Mouse (Mus musculus) heart, adult 2 months (tissue): ENCODE results near the gene Asah2. TPM values are rescaled to one million over a fixed set of nuclear protein-coding genes. Genes with fewer than 3 reads are reported as not detected.

Experiments used
- DNase-seq, 2 experiments: peaks; one replicate each; pipeline ENCODE4 v3.0.0; 2021
- H3K27ac ChIP-seq: fragments of 200-600 bp; 2 replicates; pipeline ENCODE4 v1.8.1; 2022
- H3K27me3 ChIP-seq: fragments of 200-500 bp; 2 replicates; pipeline ENCODE4 v1.6.1; 2012; ENCODE audit warnings: mild to moderate bottlenecking, low read length, inconsistent platforms, mixed read lengths; ENCODE audit not compliant: control insufficient read depth, insufficient read depth
- H3K36me3 ChIP-seq: fragments of 200-500 bp; 2 replicates; pipeline ENCODE4 v1.6.1; 2012; ENCODE audit warnings: low read length, inconsistent platforms; ENCODE audit not compliant: control insufficient read depth, insufficient read depth
- H3K4me1 ChIP-seq: fragments of 200-500 bp; 2 replicates; pipeline ENCODE4 v1.6.1; 2011; ENCODE audit warnings: low read length; ENCODE audit not compliant: control insufficient read depth, insufficient read depth
- H3K4me3 ChIP-seq: fragments of 200-600 bp; 2 replicates; pipeline ENCODE4 v1.8.1; 2022
- H3K79me2 ChIP-seq: fragments of 200-500 bp; replicated peaks from 2 replicates; pipeline ENCODE4 v1.6.1; 2012; ENCODE audit warnings: mild to moderate bottlenecking, inconsistent platforms, low read length, moderate library complexity, mixed read lengths; ENCODE audit not compliant: control insufficient read depth, insufficient read depth
- H3K9ac ChIP-seq: fragments of 200-500 bp; 2 replicates; pipeline ENCODE4 v1.6.1; 2012; ENCODE audit warnings: low read depth, mild to moderate bottlenecking, control low read depth, inconsistent platforms, low read length, mixed read lengths
- CTCF ChIP-seq: fragments of 200-600 bp; IDR thresholded peaks from 2 replicates; pipeline ENCODE4 v1.8.1; 2022; ENCODE audit warnings: antibody characterized with exemption, mild to moderate bottlenecking, moderate library complexity
- EP300 ChIP-seq: fragments of 200-500 bp; IDR thresholded peaks from 2 replicates; pipeline ENCODE4 v1.6.1; 2011; ENCODE audit warnings: low read depth, low read length, control low read depth; ENCODE audit not compliant: insufficient read depth
- POLR2A ChIP-seq: fragments of 200-500 bp; IDR thresholded peaks from 2 replicates; pipeline ENCODE4 v1.6.1; 2011; ENCODE audit warnings: mild to moderate bottlenecking, low read depth, low read length, control low read depth; ENCODE audit not compliant: insufficient read depth
- WGBS: fragments of 180-500 bp; shearing (Covaris S2); methylation state at CpG from one replicate; pipeline ENCODE4 v1.1.7; 2018; 5-methylcytosine and 5-hydroxymethylcytosine counted together
- intact Hi-C: fragments of 180-260 bp; cut with DNase I; formaldehyde crosslinking; loops from one replicate; pipeline ENCODE4 v1.15.1; 2025
- polyA plus RNA-seq: library from polyadenylated mRNA; depleted of rRNA; stranded (reverse); fragments of >200 nt; gene quantifications from 2 replicates; pipeline ENCODE4 v1.2.3, GENCODE M21; 2012
- total RNA-seq, 2 experiments: library from RNA; stranded (reverse); gene quantifications; 2 replicates each; pipeline ENCODE4 v1.2.3; 2021

The Asah2 gene
- total and polyA plus RNA-seq, 3 experiments = 5.9 to 13.4 (median 12.6) TPM

GRCm38 (mm10) chr19:32127180-32127850 is 19.3 kb upstream of the Asah2 start:
- H3K36me3 ChIP-seq = peaks cover 9% of the 10 kb centered on the region
- H3K9ac ChIP-seq = no peak overlapping the region
- 69% methylated on average over 10 of the region's 10 CpGs for WGBS
- intact Hi-C loops = loop anchor here (2.0 to 5.0 kb wide), 3 partner anchors 19 to 195 kb away; partner anchors contain the start of gene Asah2
- H3K4me3 ChIP-seq = no peak overlapping the region
- H3K4me1 ChIP-seq = peaks cover 1% of the 10 kb centered on the region; the same call in 1 of the 2 replicates
- DNase-seq = no peak
- no peaks in the 10 kb centered on the region for H3K79me2 ChIP-seq
- TF ChIP-seq POLR2A = no peak
- TF ChIP-seq CTCF = peak; percentile 81
- no peak overlapping the region for H3K27ac ChIP-seq
- H3K27me3 ChIP-seq = no peaks in the 10 kb centered on the region

- Histone ChIP-seq H3K79me2 (no peaks in the 10 kb centered on the region), H3K36me3 (peaks cover 7% of the 10 kb centered on the region), H3K4me1 (peaks cover 3% of the 10 kb centered on the region; the same call in 1 of the 2 replicates), H3K9ac (no peak overlapping the region), H3K4me3 (no peak overlapping the region), H3K27ac (no peak overlapping the region), H3K27me3 (no peaks in the 10 kb centered on the region)
- intact Hi-C loops = no loop called here
- WGBS = 69% methylated on average over 9 of the region's 9 CpGs
- no peak for DNase-seq
- TF ChIP-seq POLR2A = no peak
Measured at GRCm38 (mm10) chr19:32124155-32124554, 16.1 kb upstream of the Asah2 start.

GRCm38 (mm10) chr19:32123196-32123595 is 15.2 kb upstream of the Asah2 start:
- H3K4me1 ChIP-seq = peaks cover 3% of the 10 kb centered on the region; the same call in 1 of the 2 replicates
- H3K36me3 ChIP-seq = peaks cover 6% of the 10 kb centered on the region
- WGBS = 97% methylated on average over 5 of the region's 5 CpGs
- no peak overlapping the region for H3K27ac ChIP-seq
- DNase-seq = no peak
- intact Hi-C loops = no loop called here
- no peak overlapping the region for H3K4me3 ChIP-seq
- TF ChIP-seq EP300 = no peak
- TF ChIP-seq CTCF = no peak
- no peak for TF ChIP-seq POLR2A
- no peaks in the 10 kb centered on the region for H3K27me3 ChIP-seq
- H3K9ac ChIP-seq = no peak overlapping the region
- H3K79me2 ChIP-seq = no peaks in the 10 kb centered on the region

DNA sequence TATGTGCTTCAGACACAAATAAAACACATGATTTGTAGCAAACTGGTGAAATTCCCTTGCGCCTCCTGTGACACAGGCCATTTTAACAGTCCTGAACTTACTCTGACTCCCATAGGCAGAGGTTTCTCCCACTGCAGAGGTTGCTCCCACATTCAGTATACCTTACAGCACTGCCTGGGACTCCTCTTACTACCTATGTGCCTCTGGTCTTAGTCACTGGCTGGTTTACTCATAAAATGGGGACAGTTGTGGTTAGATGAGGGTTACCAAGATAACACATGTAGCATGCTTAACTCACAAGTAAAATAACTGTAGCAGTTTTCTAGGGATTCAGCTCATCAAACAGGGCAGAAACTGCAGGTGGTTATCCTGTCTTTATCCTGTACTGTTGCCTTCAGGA is 12.8 kb upstream of the Asah2 start:
- peaks cover 1% of the 10 kb centered on the region; the same call in 1 of the 2 replicates for H3K4me1 ChIP-seq
- intact Hi-C loops = no loop called here
- no peak overlapping the region for H3K4me3 ChIP-seq
- no peaks in the 10 kb centered on the region for H3K79me2 ChIP-seq
- H3K36me3 ChIP-seq = peaks cover 6% of the 10 kb centered on the region
- H3K27ac ChIP-seq = no peak overlapping the region
- DNase-seq = no peak
- H3K27me3 ChIP-seq = no peaks in the 10 kb centered on the region
- no peak overlapping the region for H3K9ac ChIP-seq
- WGBS = 100% methylated on average over 1 of the region's 1 CpGs
- no peak for TF ChIP-seq EP300
- no peak for TF ChIP-seq CTCF
- no peak for TF ChIP-seq POLR2A

DNA sequence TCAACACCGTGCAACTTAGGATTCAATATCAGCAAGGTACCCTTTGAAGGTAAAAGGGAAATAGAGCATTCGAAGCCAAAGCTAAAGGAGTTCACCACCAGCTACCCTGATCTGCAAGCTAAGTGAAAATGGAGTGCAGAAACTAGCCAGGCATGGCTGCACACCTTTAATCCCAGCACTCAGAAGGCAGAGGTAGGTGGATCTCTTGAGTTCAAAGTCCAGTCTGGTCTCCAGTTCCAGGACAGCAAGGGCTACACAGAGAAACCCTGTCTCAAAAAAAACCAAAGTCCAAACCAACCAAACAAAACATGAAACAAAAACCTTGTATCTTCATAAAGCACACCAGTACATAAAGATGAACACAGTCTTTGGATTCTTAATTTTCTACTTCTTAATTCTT is 11.7 kb upstream of the Asah2 start:
- no peaks in the 10 kb centered on the region for H3K79me2 ChIP-seq
- 93% methylated on average over 2 of the region's 2 CpGs for WGBS
- H3K4me1 ChIP-seq = peaks cover 1% of the 10 kb centered on the region; the same call in 1 of the 2 replicates
- DNase-seq = no peak
- H3K27ac ChIP-seq = no peak overlapping the region
- no peak overlapping the region for H3K9ac ChIP-seq
- intact Hi-C loops = no loop called here
- no peaks in the 10 kb centered on the region for H3K27me3 ChIP-seq
- no peak overlapping the region for H3K4me3 ChIP-seq
- peaks cover 6% of the 10 kb centered on the region for H3K36me3 ChIP-seq
- TF ChIP-seq POLR2A (no peak), CTCF (no peak), EP300 (no peak)

DNA sequence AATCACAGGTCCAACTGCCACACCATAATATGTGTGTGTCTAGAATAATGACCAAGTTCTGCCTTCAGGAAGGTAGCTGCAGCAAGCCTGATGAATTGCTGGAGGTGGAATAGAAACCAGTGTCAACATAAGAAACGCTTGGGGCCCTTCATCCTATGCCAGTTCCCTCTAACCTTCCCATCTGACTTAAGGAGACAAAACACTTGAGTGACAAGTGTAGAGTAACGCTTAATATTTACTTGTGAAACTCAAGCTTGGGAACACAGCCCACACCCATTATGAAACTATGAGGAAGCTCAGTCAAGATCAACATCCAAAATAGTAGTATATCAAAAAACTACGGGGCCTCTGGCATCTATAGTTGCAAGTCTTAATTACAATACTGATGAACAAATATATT is 10.5 kb upstream of the Asah2 start:
- Histone ChIP-seq H3K79me2 (no peaks in the 10 kb centered on the region), H3K27me3 (no peaks in the 10 kb centered on the region), H3K4me3 (no peak overlapping the region), H3K4me1 (peaks cover 1% of the 10 kb centered on the region; the same call in 1 of the 2 replicates), H3K27ac (no peak overlapping the region), H3K9ac (no peak overlapping the region), H3K36me3 (no peaks in the 10 kb centered on the region; the same call in none of the 2 replicates)
- no peak for DNase-seq
- intact Hi-C loops = no loop called here
- TF ChIP-seq CTCF = no peak
- no peak for TF ChIP-seq EP300
- WGBS = 83% methylated on average over 3 of the region's 3 CpGs
